Comparison of ENCODE assay signal across 16 mouse cellular contexts in genomic region chr9:110293254-110293718, GRCm38 (mm10). TPM values are rescaled to one million over a fixed set of nuclear protein-coding genes. Genes with fewer than 3 reads are reported as not detected.
DNase-seq lines count a peak whose midpoint lies in the region; ATAC-seq and TF ChIP-seq lines count a peak whose summit lies in the region.
"Had no signal": no experiment of that assay in that cellular context is flagged by ENCODE, and none has a peak within 500 bp of the region (broad histone marks: within the 10 kb centered on the region; RNA-seq: fewer than 3 reads in every experiment).

No protein-coding gene starts in this region.

- H3K4me3 ChIP-seq in neural tube, embryonic 13.5 days: no peak overlapping the region
- H3K4me3 ChIP-seq in midbrain, embryonic 15.5 days: no peak overlapping the region
- H3K4me3 ChIP-seq in lung, postnatal 0 days (ENCODE audit: low read depth, low read length): no peak overlapping the region
- H3K4me3 ChIP-seq: embryonic facial prominence, embryonic 13.5 days; gastrocnemius, adult 2 months; limb, embryonic 12.5 days; myocyte had no signal

- 43% methylated on average over 12 of the region's 12 CpGs for WGBS in neural tube, embryonic 13.5 days
- 41% methylated on average over 12 of the region's 12 CpGs for WGBS in midbrain, embryonic 15.5 days
- WGBS in lung, postnatal 0 days: 76% methylated on average over 12 of the region's 12 CpGs

- no peak for ATAC-seq in neural tube, embryonic 13.5 days (ENCODE audit: low read depth)
- ATAC-seq in midbrain, embryonic 15.5 days (replicated peaks): 0 out of 2 replicates have a peak, but pooled peaks have one; percentile 27
- no peak for ATAC-seq in lung, postnatal 0 days

- H3K4me1 ChIP-seq in neural tube, embryonic 13.5 days (replicated peaks): peaks cover 6% of the 10 kb centered on the region
- H3K4me1 ChIP-seq in midbrain, embryonic 15.5 days: peaks cover 3% of the 10 kb centered on the region; the same call in 1 of the 2 replicates
- H3K4me1 ChIP-seq in lung, postnatal 0 days (ENCODE audit: insufficient read depth, low read depth, low read length): no peaks in the 10 kb centered on the region
- H3K4me1 ChIP-seq: embryonic facial prominence, embryonic 13.5 days; limb, embryonic 12.5 days had no signal

- no peaks in the 10 kb centered on the region for H3K36me3 ChIP-seq in neural tube, embryonic 13.5 days
- H3K36me3 ChIP-seq in midbrain, embryonic 15.5 days (replicated peaks): no peaks in the 10 kb centered on the region
- no peaks in the 10 kb centered on the region for H3K36me3 ChIP-seq in lung, postnatal 0 days (ENCODE audit: insufficient read depth, low read length)
- H3K36me3 ChIP-seq: embryonic facial prominence, embryonic 13.5 days; limb, embryonic 12.5 days had no signal

- no peaks in the 10 kb centered on the region for H3K27me3 ChIP-seq in neural tube, embryonic 13.5 days
- no peaks in the 10 kb centered on the region for H3K27me3 ChIP-seq in midbrain, embryonic 15.5 days (replicated peaks)
- no peaks in the 10 kb centered on the region for H3K27me3 ChIP-seq in lung, postnatal 0 days (replicated peaks; ENCODE audit: insufficient read depth, low read length)
- H3K27me3 ChIP-seq: embryonic facial prominence, embryonic 13.5 days; limb, embryonic 12.5 days had no signal

- peak; percentile 36 to 56 for DNase-seq in cerebellum, postnatal 14 days
- no peak for DNase-seq in cerebellum, adult 11 months
- no peak for DNase-seq in neural tube, embryonic 10.5 days (ENCODE audit: extremely low spot score, low spot score)
- DNase-seq in lung, postnatal 0 days (ENCODE audit: low spot score): no peak
- DNase-seq in lung, postnatal 25 days (ENCODE audit: low spot score): no peak
- DNase-seq in ovary, postnatal 10 days (ENCODE audit: low spot score): no peak
- DNase-seq: cerebellum, adult 11-12 months; gastrocnemius, adult 2 months; heart, postnatal 10 days; kidney, adult 9 months; lung, embryonic 14.5 days had no signal

- no peak for TF ChIP-seq CTCF in lung, postnatal 0 days (IDR thresholded peaks at IDR 0.05)

- no peak overlapping the region for H3K4me2 ChIP-seq in neural tube, embryonic 13.5 days
- H3K4me2 ChIP-seq in midbrain, embryonic 15.5 days: 0 out of 2 replicates have a peak overlapping the region, but pooled peaks have one; percentile 4
- H3K4me2 ChIP-seq in lung, postnatal 0 days (replicated peaks; ENCODE audit: low read depth, low read length): no peak overlapping the region
- H3K4me2 ChIP-seq: embryonic facial prominence, embryonic 13.5 days; limb, embryonic 12.5 days; lung, embryonic 14.5 days had no signal

- H3K9me3 ChIP-seq in neural tube, embryonic 13.5 days: no peaks in the 10 kb centered on the region
- H3K9me3 ChIP-seq in midbrain, embryonic 15.5 days: no peaks in the 10 kb centered on the region
- H3K9me3 ChIP-seq in lung, postnatal 0 days (ENCODE audit: low read length): no peaks in the 10 kb centered on the region
- H3K9me3 ChIP-seq: embryonic facial prominence, embryonic 13.5 days; limb, embryonic 12.5 days had no signal

- no peak for TF ChIP-seq EP300 in lung, postnatal 0 days (IDR thresholded peaks at IDR 0.05)

- H3K9ac ChIP-seq in neural tube, embryonic 13.5 days: peak overlapping the region; percentile 26; the same call in 1 of the 2 replicates
- no peak overlapping the region for H3K9ac ChIP-seq in midbrain, embryonic 15.5 days
- no peak overlapping the region for H3K9ac ChIP-seq in lung, postnatal 0 days (replicated peaks; ENCODE audit: low read depth)
- H3K9ac ChIP-seq: embryonic facial prominence, embryonic 13.5 days; limb, embryonic 12.5 days; lung, embryonic 14.5 days had no signal

- H3K27ac ChIP-seq in neural tube, embryonic 13.5 days (replicated peaks): no peak overlapping the region; the same call in 1 of the 2 replicates
- H3K27ac ChIP-seq in midbrain, embryonic 15.5 days: peak overlapping the region; percentile 39
- no peak overlapping the region for H3K27ac ChIP-seq in lung, postnatal 0 days (ENCODE audit: low read length)
- H3K27ac ChIP-seq: embryonic facial prominence, embryonic 13.5 days; gastrocnemius, adult 2 months; limb, embryonic 12.5 days had no signal

RNA-seq across cellular contexts. Expression of gene Elp6, which starts 11.7 kb away (rescaled TPM):
- 35.8 and 39.2 TPM in 2 replicates for polyA plus RNA-seq in neural tube, embryonic 13.5 days (2015; fragmentation: Nextera tagmentation; extraction: Ambion mirVana)
- 44.8 and 48.4 TPM in 2 replicates for polyA plus RNA-seq in midbrain, embryonic 15.5 days (2015; fragmentation: Nextera tagmentation; extraction: Ambion mirVana)
- 6.9 and 7.8 TPM in 2 replicates for polyA plus RNA-seq in lung, postnatal 0 days (2015; fragmentation: Nextera tagmentation; extraction: Ambion mirVana)

RNA-seq across cellular contexts. Expression of gene Scap, which starts 39.8 kb away (rescaled TPM):
- polyA plus RNA-seq in neural tube, embryonic 13.5 days (2015; fragmentation: Nextera tagmentation; extraction: Ambion mirVana): 45.5 and 47.5 TPM in 2 replicates
- polyA plus RNA-seq in midbrain, embryonic 15.5 days (2015; fragmentation: Nextera tagmentation; extraction: Ambion mirVana): 64.9 and 65.2 TPM in 2 replicates
- polyA plus RNA-seq in lung, postnatal 0 days (2015; fragmentation: Nextera tagmentation; extraction: Ambion mirVana): 18.1 and 21.3 TPM in 2 replicates

RNA-seq across cellular contexts. Expression of gene Cspg5, which starts 49.7 kb away (rescaled TPM):
- 66.5 and 71.1 TPM in 2 replicates for polyA plus RNA-seq in neural tube, embryonic 13.5 days (2015; fragmentation: Nextera tagmentation; extraction: Ambion mirVana)
- polyA plus RNA-seq in midbrain, embryonic 15.5 days (2015; fragmentation: Nextera tagmentation; extraction: Ambion mirVana): 175 and 191 TPM in 2 replicates
- polyA plus RNA-seq in lung, postnatal 0 days (2015; fragmentation: Nextera tagmentation; extraction: Ambion mirVana): 1.9 and 2.1 TPM in 2 replicates

Comparison
In these comparisons a context has a peak if more than half of its experiments do, and no peak if none do; other contexts are left out.
1. DNase-seq: peak in cerebellum, postnatal 14 days (2 of 2); none in cerebellum, adult 11 months (single experiment), neural tube, embryonic 10.5 days (single experiment), lung, postnatal 0 days (single experiment), lung, postnatal 25 days (single experiment) and ovary, postnatal 10 days (single experiment).
2. RNA of gene Cspg5, which starts 49.7 kb away (polyA plus RNA-seq): 175 to 191 TPM in midbrain, embryonic 15.5 days and 66.5 to 71.1 TPM in neural tube, embryonic 13.5 days; 1.9 to 2.1 TPM in lung, postnatal 0 days; every median in the first group is over 10 times any median in the second.